8 mouse cellular contexts compared by ENCODE assay signal in genomic region chr9:72169231-72169630, GRCm38 (mm10). TPM values are rescaled to one million over a fixed set of nuclear protein-coding genes. Genes with fewer than 3 reads are reported as not detected.
DNase-seq lines count a peak whose midpoint lies in the region; ATAC-seq and TF ChIP-seq lines count a peak whose summit lies in the region.

No protein-coding gene starts in this region.

- WGBS in lung, postnatal 0 days = 54% methylated on average over 5 of the region's 5 CpGs
- WGBS in lung, adult 2 months = 71% methylated on average over 5 of the region's 5 CpGs
- WGBS in limb, embryonic 14.5 days = 41% methylated on average over 5 of the region's 5 CpGs

- no peak overlapping the region for H3K9ac ChIP-seq in lung, postnatal 0 days (replicated peaks; ENCODE audit: low read depth)
- H3K9ac ChIP-seq in limb, embryonic 14.5 days (ENCODE audit: low read depth, low read length, severe bottlenecking) = no peak overlapping the region

- peaks cover 6% of the 10 kb centered on the region; the same call in 1 of the 2 replicates for H3K4me1 ChIP-seq in lung, postnatal 0 days (ENCODE audit: insufficient read depth, low read depth, low read length)
- H3K4me1 ChIP-seq in lung, adult 2 months (ENCODE audit: control insufficient read depth, insufficient read depth, low read length) = no peaks in the 10 kb centered on the region
- H3K4me1 ChIP-seq in limb, embryonic 14.5 days (ENCODE audit: control insufficient read depth, insufficient read depth, low read length) = peaks cover 9% of the 10 kb centered on the region; the same call in 1 of the 2 replicates

- no peak overlapping the region for H3K27ac ChIP-seq in lung, postnatal 0 days (ENCODE audit: low read length)
- H3K27ac ChIP-seq in limb, embryonic 14.5 days (replicated peaks; ENCODE audit: low read depth, low read length) = peak overlapping the region; percentile 26; the same call in 1 of the 2 replicates

- H3K4me2 ChIP-seq in lung, postnatal 0 days (replicated peaks; ENCODE audit: low read depth, low read length) = peak overlapping the region; percentile 59
- peak overlapping the region; percentile 56 for H3K4me2 ChIP-seq in limb, embryonic 14.5 days (replicated peaks; ENCODE audit: low read depth, low read length, severe bottlenecking)

- no peak for ATAC-seq in lung, postnatal 0 days
- ATAC-seq in limb, embryonic 14.5 days (ENCODE audit: low FRiP score, low read depth) = no peak

- peak; percentile 31 for DNase-seq in embryo, embryonic 10 days (ENCODE audit: low spot score)
- no peak for DNase-seq in embryo, embryonic 10.5 days (ENCODE audit: low spot score)
- DNase-seq in lung, postnatal 0 days (ENCODE audit: low spot score) = no peak
- DNase-seq in lung, adult 2 months = no peak
- DNase-seq in limb, embryonic 14.5 days (ENCODE audit: low spot score) = no peak
- peak; percentile 8 for DNase-seq in yolk sac, embryonic 10.5 days (ENCODE audit: low spot score)
- DNase-seq in testis, postnatal 14 days (ENCODE audit: low spot score) = no peak
- DNase-seq in adrenal gland, postnatal 10 days = no peak

- no peak for TF ChIP-seq EP300 in lung, postnatal 0 days (IDR thresholded peaks at IDR 0.05)

- TF ChIP-seq POLR2A in lung, adult 2 months (IDR thresholded peaks at IDR 0.05; ENCODE audit: borderline replicate concordance, extremely low read depth, low read depth, low read length) = no peak
- TF ChIP-seq POLR2A in limb, embryonic 14.5 days (IDR thresholded peaks at IDR 0.05; ENCODE audit: borderline replicate concordance, extremely low read depth, insufficient read depth, insufficient read length) = no peak

- TF ChIP-seq CTCF in lung, postnatal 0 days (IDR thresholded peaks at IDR 0.05) = no peak
- no peak for TF ChIP-seq CTCF in lung, adult 2 months (IDR thresholded peaks at IDR 0.05; ENCODE audit: insufficient read depth, low read length)

- H3K9me3 ChIP-seq in lung, postnatal 0 days (ENCODE audit: low read length) = no peaks in the 10 kb centered on the region
- H3K9me3 ChIP-seq in limb, embryonic 14.5 days (ENCODE audit: control insufficient read depth, low read length) = no peaks in the 10 kb centered on the region

- H3K27me3 ChIP-seq in lung, postnatal 0 days (replicated peaks; ENCODE audit: insufficient read depth, low read length) = no peaks in the 10 kb centered on the region
- no peaks in the 10 kb centered on the region for H3K27me3 ChIP-seq in limb, embryonic 14.5 days (ENCODE audit: control insufficient read depth, insufficient read depth, low read length)

- no peaks in the 10 kb centered on the region for H3K36me3 ChIP-seq in lung, postnatal 0 days (ENCODE audit: insufficient read depth, low read length)
- no peaks in the 10 kb centered on the region for H3K36me3 ChIP-seq in limb, embryonic 14.5 days (ENCODE audit: control insufficient read depth, insufficient read depth, low read length)

- H3K4me3 ChIP-seq in lung, postnatal 0 days (ENCODE audit: low read depth, low read length) = peak overlapping the region; percentile 30
- no peak overlapping the region for H3K4me3 ChIP-seq in lung, adult 2 months (replicated peaks; ENCODE audit: extremely low read depth, low read depth, low read length)
- peak overlapping the region; percentile 33; the same call in 1 of the 2 replicates for H3K4me3 ChIP-seq in limb, embryonic 14.5 days (replicated peaks; ENCODE audit: low read length)

RNA-seq across cellular contexts. Expression of gene Tcf12, which starts 57.6 kb away (rescaled TPM):
- polyA plus RNA-seq in lung, postnatal 0 days (2015; fragmentation: Nextera tagmentation; extraction: Ambion mirVana) = 32.1 and 34.1 TPM in 2 replicates
- 64.5 and 78.1 TPM in 2 replicates for polyA plus RNA-seq in lung, adult 2 months (2012; rRNA removed)
- 158 and 226 TPM in 2 replicates for polyA plus RNA-seq in limb, embryonic 14.5 days (2012; rRNA removed)
- polyA plus RNA-seq in limb, embryonic 14.5 days (2014; fragmentation: Nextera tagmentation; extraction: Ambion mirVana) = 111 and 115 TPM in 2 replicates
- total RNA-seq in adrenal gland, postnatal 10 days (2021) = 10 to 100 TPM; 82.5 to 95.3 TPM

Comparison
In these comparisons a context has a peak if more than half of its experiments do, and no peak if none do; other contexts are left out.
1. DNase-seq: peak in embryo, embryonic 10 days (single experiment) and yolk sac, embryonic 10.5 days (single experiment); none in embryo, embryonic 10.5 days (single experiment), lung, postnatal 0 days (single experiment), lung, adult 2 months (single experiment), limb, embryonic 14.5 days (single experiment), testis, postnatal 14 days (single experiment) and adrenal gland, postnatal 10 days (single experiment).